Mouse (Mus musculus) adipocyte (in vitro differentiated cells): ENCODE results near the gene Gtf2ird2.

Source experiments
- DNase-seq: peaks from one replicate; pipeline ENCODE4 v3.0.0-alpha.2; 2016; ENCODE audit warnings: low spot score

Gtf2ird2 gene

GRCm38 (mm10) chr5:134269751-134270150, 85.9 kb downstream of the Gtf2ird2 start:
- no peak for DNase-seq

- DNase-seq = no peak
These were observed 86.7 kb downstream of the Gtf2ird2 start for GRCm38 (mm10) chr5:134270566-134270965.

- no peak for DNase-seq
These were observed 87.6 kb downstream of the Gtf2ird2 start for GRCm38 (mm10) chr5:134271421-134271820.

- DNase-seq = no peak
These were observed 88.9 kb downstream of the Gtf2ird2 start for GRCm38 (mm10) chr5:134272761-134273160.

- DNase-seq = no peak
These were observed 89.9 kb downstream of the Gtf2ird2 start for GRCm38 (mm10) chr5:134273761-134274160.
